In genomic region chr7:98651651-98652050, GRCm38 (mm10) we compare ENCODE assay signal across 22 mouse cellular contexts. TPM values are rescaled to one million over a fixed set of nuclear protein-coding genes. Genes with fewer than 3 reads are reported as not detected.
DNase-seq lines count a peak whose midpoint lies in the region; ATAC-seq and TF ChIP-seq lines count a peak whose summit lies in the region.
"Had no signal": no experiment of that assay in that cellular context is flagged by ENCODE, and none has a peak within 500 bp of the region (broad histone marks: within the 10 kb centered on the region; RNA-seq: fewer than 3 reads in every experiment).

No protein-coding gene starts in this region.

- H3K4me1 ChIP-seq in heart, adult 2 months (ENCODE audit: control insufficient read depth, insufficient read depth, low read length) = no peaks in the 10 kb centered on the region
- H3K4me1 ChIP-seq in lung, embryonic 14.5 days (ENCODE audit: insufficient read depth) = no peaks in the 10 kb centered on the region

- peak; percentile 28 for TF ChIP-seq CTCF in heart, adult 2 months (IDR thresholded peaks at IDR 0.05)
- 0 out of 2 replicates have a peak, but pooled peaks have one; percentile 4 for TF ChIP-seq CTCF in lung, embryonic 14.5 days (IDR thresholded peaks at IDR 0.05; ENCODE audit: low read depth)
- TF ChIP-seq CTCF in Patski (IDR thresholded peaks at IDR 0.05) = peak; percentile 45

- POLR2A ChIA-PET in Patski (lab: Charles Lee) = no interaction called here

- no peak overlapping the region for H3K27ac ChIP-seq in heart, adult 2 months
- H3K27ac ChIP-seq in lung, embryonic 14.5 days (ENCODE audit: low read depth) = no peak overlapping the region
- H3K27ac ChIP-seq: embryonic facial prominence, embryonic 10.5 days; forebrain, embryonic 13.5 days; heart, embryonic 10.5 days; hindbrain, embryonic 12.5 days had no signal

- in situ Hi-C loops in Patski (cut with MboI; ENCODE audit: low pct_unique_long_range_greater_than_20kb) = loop anchor here (5.0 kb wide), 1 partner anchor 46 kb away; no protein-coding TSS in a partner anchor

- WGBS in heart, adult 2 months = 57% methylated on average over 2 of the region's 2 CpGs
- WGBS in lung, embryonic 14.5 days = 61% methylated on average over 2 of the region's 2 CpGs

- H3K4me2 ChIP-seq in lung, embryonic 14.5 days = no peak overlapping the region
- H3K4me2 ChIP-seq: forebrain, embryonic 13.5 days; hindbrain, embryonic 12.5 days had no signal

- DNase-seq in heart, adult 2 months = no peak
- DNase-seq in heart, adult 18-20 months = no peak
- DNase-seq in lung, embryonic 14.5 days = no peak
- no peak for DNase-seq in lung, adult 18-20 months
- no peak for DNase-seq in Patski (ENCODE audit: low read depth, low spot score)
- DNase-seq in yolk sac, embryonic 10.5 days (ENCODE audit: low spot score) = no peak
- no peak for DNase-seq in testis, postnatal 10 days (ENCODE audit: low spot score)
- DNase-seq: adrenal gland, adult 8-10 months; adrenal gland, postnatal 36 days; B cell, adult 2 months; cerebellum, adult 2 months; cerebellum, postnatal 10 days; forebrain, postnatal 0 days; heart, postnatal 10 days; heart, postnatal 4 days had no signal

- peaks cover 8% of the 10 kb centered on the region for H3K36me3 ChIP-seq in heart, adult 2 months (ENCODE audit: control insufficient read depth, insufficient read depth, low read length)
- H3K36me3 ChIP-seq in lung, embryonic 14.5 days (ENCODE audit: insufficient read depth) = peaks cover 50% of the 10 kb centered on the region

- intact Hi-C loops in heart, adult 2 months (cut with DNase I) = no loop called here

- H3K79me2 ChIP-seq in heart, adult 2 months (replicated peaks; ENCODE audit: control insufficient read depth, insufficient read depth, low read length) = peaks cover 6% of the 10 kb centered on the region; the same call in 1 of the 2 replicates

- no peaks in the 10 kb centered on the region for H3K9me3 ChIP-seq in lung, embryonic 14.5 days (ENCODE audit: low read depth, low read length)
- H3K9me3 ChIP-seq: embryonic facial prominence, embryonic 10.5 days; forebrain, embryonic 13.5 days; heart, embryonic 10.5 days; hindbrain, embryonic 12.5 days had no signal

- no peak for TF ChIP-seq POLR2A in heart, adult 2 months (IDR thresholded peaks at IDR 0.05; ENCODE audit: insufficient read depth, low read depth, low read length)

- H3K4me3 ChIP-seq in heart, adult 2 months = no peak overlapping the region
- no peak overlapping the region for H3K4me3 ChIP-seq in lung, embryonic 14.5 days (ENCODE audit: low read depth, low read length)
- H3K4me3 ChIP-seq: embryonic facial prominence, embryonic 10.5 days; forebrain, embryonic 13.5 days; heart, embryonic 10.5 days; hindbrain, embryonic 12.5 days had no signal

- ATAC-seq in lung, embryonic 14.5 days (ENCODE audit: insufficient read depth) = no peak
- no peak for ATAC-seq in Patski
- ATAC-seq: forebrain, embryonic 13.5 days; forebrain, postnatal 0 days; hindbrain, embryonic 16.5 days; inflammation-experienced regulatory T-cells, adult 6 months had no signal

- no peak for TF ChIP-seq EP300 in heart, adult 2 months (IDR thresholded peaks at IDR 0.05; ENCODE audit: insufficient read depth, low read depth, low read length)

- no peak overlapping the region for H3K9ac ChIP-seq in heart, adult 2 months (ENCODE audit: low read depth, low read length)
- H3K9ac ChIP-seq in lung, embryonic 14.5 days = no peak overlapping the region
- H3K9ac ChIP-seq: forebrain, embryonic 13.5 days; forebrain, postnatal 0 days; hindbrain, embryonic 12.5 days had no signal

- CTCF ChIA-PET in Patski (lab: Charles Lee) = interaction anchor here (1.3 to 2.8 kb wide), 3 partner anchors 14 to 65 kb away, joined by 3 to 8 read pairs (median 5); no protein-coding TSS in a partner anchor

- no peaks in the 10 kb centered on the region for H3K27me3 ChIP-seq in heart, adult 2 months (ENCODE audit: control insufficient read depth, insufficient read depth, low read length)
- no peaks in the 10 kb centered on the region for H3K27me3 ChIP-seq in lung, embryonic 14.5 days (ENCODE audit: insufficient read depth, low read length)
- H3K27me3 ChIP-seq in Patski = no peaks in the 10 kb centered on the region
- H3K27me3 ChIP-seq: CH12.LX; forebrain, embryonic 13.5 days; hindbrain, embryonic 12.5 days had no signal

RNA-seq across cellular contexts. Expression of gene Emsy, which starts 4.9 kb away (rescaled TPM):
- total RNA-seq in heart, adult 2 months (2021) = 10 to 100 TPM; 24.0 to 25.6 TPM
- polyA plus RNA-seq in heart, adult 2 months (2012; rRNA removed) = 19.6 and 27.7 TPM in 2 replicates
- total RNA-seq in heart, adult 18-20 months (2021) = 10 to 100 TPM; 16.7 to 23.8 TPM
- polyA plus RNA-seq in lung, embryonic 14.5 days (2014; fragmentation: Nextera tagmentation; extraction: Ambion mirVana) = 45.5 and 47.4 TPM in 2 replicates
- polyA plus RNA-seq in Patski (2021) = 30.3 TPM

RNA-seq across cellular contexts. Expression of gene Thap12, which starts 51.3 kb away (rescaled TPM):
- total RNA-seq in heart, adult 2 months (2021) = 10 to 100 TPM; 71.5 to 80.7 TPM
- polyA plus RNA-seq in heart, adult 2 months (2012; rRNA removed) = 18.0 and 41.5 TPM in 2 replicates
- total RNA-seq in heart, adult 18-20 months (2021) = 10 to 100 TPM; 77.9 to 83.9 TPM
- 81.3 and 81.9 TPM in 2 replicates for polyA plus RNA-seq in lung, embryonic 14.5 days (2014; fragmentation: Nextera tagmentation; extraction: Ambion mirVana)
- polyA plus RNA-seq in Patski (2021) = 46.9 TPM
